Mouse (Mus musculus) forebrain, embryonic 16.5 days (tissue): ENCODE results near the gene Kctd18. TPM values are rescaled to one million over a fixed set of nuclear protein-coding genes. Genes with fewer than 3 reads are reported as not detected.

Experiments
- ATAC-seq: fragments of 200-750 bp; cut with Nextera tagmentation; 2 replicates; pipeline ENCODE4 v1.8.0; 2017; ENCODE audit warnings: mild to moderate bottlenecking, moderate library complexity
- H3K27ac ChIP-seq: fragments of 300-500 bp; sonication (generic); 2 replicates; pipeline ENCODE4 v1.5.1; 2014; ENCODE audit warnings: low read length, control low read depth
- H3K27me3 ChIP-seq: fragments of 300-500 bp; sonication (generic); replicated peaks from 2 replicates; pipeline ENCODE4 v1.6.1; 2014; ENCODE audit warnings: low read length; ENCODE audit not compliant: control insufficient read depth, insufficient read depth
- H3K36me3 ChIP-seq: fragments of 300-500 bp; sonication (generic); 2 replicates; pipeline ENCODE4 v1.6.1; 2014; ENCODE audit not compliant: control insufficient read depth, insufficient read depth
- H3K4me1 ChIP-seq: fragments of 300-500 bp; sonication (generic); replicated peaks from 2 replicates; pipeline ENCODE4 v1.6.1; 2014; ENCODE audit warnings: low read length; ENCODE audit not compliant: control insufficient read depth, insufficient read depth
- H3K4me2 ChIP-seq: fragments of 300-500 bp; sonication (generic); 2 replicates; pipeline ENCODE4 v1.6.1; 2014; ENCODE audit warnings: mild to moderate bottlenecking, low read length, control low read depth
- H3K4me3 ChIP-seq: fragments of 300-500 bp; sonication (generic); replicated peaks from 2 replicates; pipeline ENCODE4 v1.5.1; 2014; ENCODE audit warnings: mild to moderate bottlenecking, low read length, control low read depth
- H3K9ac ChIP-seq: fragments of 300-500 bp; sonication (generic); replicated peaks from 2 replicates; pipeline ENCODE4 v1.6.1; 2014; ENCODE audit warnings: low read depth, low read length, control low read depth
- H3K9me3 ChIP-seq: fragments of 300-500 bp; sonication (generic); 2 replicates; pipeline ENCODE4 v1.6.1; 2016; ENCODE audit warnings: low read length; ENCODE audit not compliant: control insufficient read depth
- WGBS: fragments of 180-500 bp; shearing (Covaris S2); extraction: QIAGEN DNeasy Blood & Tissue Kit; methylation state at CpG from one replicate; pipeline ENCODE4 v1.1.7; 2014; 5-methylcytosine and 5-hydroxymethylcytosine counted together
- polyA plus RNA-seq: library from polyadenylated mRNA; unstranded; fragments of >200 nt; fragmentation: Nextera tagmentation; extraction: Ambion mirVana; gene quantifications from 2 replicates; pipeline ENCODE4 v1.2.1, GENCODE M21; 2015

Gene Kctd18
- polyA plus RNA-seq, 1 experiment from 2014 or later, result 31.5 TPM

DNA sequence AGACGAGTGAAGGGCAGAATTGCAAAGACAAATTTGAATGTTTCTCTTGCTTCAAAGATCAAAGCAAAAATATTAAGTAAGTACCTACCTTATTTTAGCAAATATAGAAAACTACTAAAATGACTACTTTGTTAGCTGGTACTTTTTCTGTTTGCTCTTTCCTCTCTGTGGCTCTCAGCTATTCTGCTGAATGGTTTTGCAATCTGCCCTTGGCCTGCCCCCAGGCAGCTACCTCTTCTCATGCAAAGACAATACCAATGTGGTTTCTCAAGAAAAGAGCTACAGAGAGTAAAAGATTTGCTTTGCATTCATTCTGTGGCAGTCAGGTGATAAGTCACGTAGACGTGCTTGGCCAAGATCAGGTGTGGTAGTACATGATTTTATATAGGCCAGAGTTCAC lies 20.6 kb downstream of the Kctd18 start:
- Histone ChIP-seq H3K36me3 (no peaks in the 10 kb centered on the region), H3K4me3 (no peak overlapping the region), H3K4me2 (no peak overlapping the region), H3K27ac (no peak overlapping the region), H3K27me3 (no peaks in the 10 kb centered on the region), H3K9me3 (no peaks in the 10 kb centered on the region), H3K9ac (no peak overlapping the region), H3K4me1 (peaks cover 14% of the 10 kb centered on the region)
- 69% methylated on average over 3 of the region's 3 CpGs for WGBS
- ATAC-seq, result no peak

- no peak; the same call in 1 of the 2 replicates for ATAC-seq
- WGBS, result 0% methylated on average over 29 of the region's 29 CpGs
Measured at GRCm38 (mm10) chr1:57996133-57996615, 22.6 kb downstream of the Kctd18 start.

GRCm38 (mm10) chr1:57995432-57996132 lies 23.2 kb downstream of the Kctd18 start, which contains the start of gene Sgo2a:
Gene Sgo2a, plus strand, starts transcription at chr1:57995971.
- WGBS, result 7% methylated on average over 30 of the region's 30 CpGs
- peak within 1 kb of the TSS; percentile 89 for H3K4me2 ChIP-seq
- no peaks in the 10 kb centered on the region for H3K36me3 ChIP-seq
- H3K4me1 ChIP-seq, result peaks cover 14% of the 10 kb centered on the region
- ATAC-seq, result peak; percentile 100
- H3K9me3 ChIP-seq, result no peaks in the 10 kb centered on the region
- H3K27ac ChIP-seq, result peak within 1 kb of the TSS; percentile 96
- peak within 1 kb of the TSS; percentile 79 for H3K9ac ChIP-seq
- peak within 1 kb of the TSS; percentile 98 for H3K4me3 ChIP-seq
- no peaks in the 10 kb centered on the region for H3K27me3 ChIP-seq

More at GRCm38 (mm10) chr1:57996133-57996615, 22.6 kb downstream of the Kctd18 start:
- Histone ChIP-seq H3K4me1 (peaks cover 14% of the 10 kb centered on the region), H3K27me3 (no peaks in the 10 kb centered on the region), H3K4me3 (peak overlapping the region; percentile 98), H3K4me2 (peak overlapping the region; percentile 89), H3K9me3 (no peaks in the 10 kb centered on the region), H3K9ac (peak overlapping the region; percentile 66), H3K36me3 (no peaks in the 10 kb centered on the region), H3K27ac (peak overlapping the region; percentile 50)

DNA sequence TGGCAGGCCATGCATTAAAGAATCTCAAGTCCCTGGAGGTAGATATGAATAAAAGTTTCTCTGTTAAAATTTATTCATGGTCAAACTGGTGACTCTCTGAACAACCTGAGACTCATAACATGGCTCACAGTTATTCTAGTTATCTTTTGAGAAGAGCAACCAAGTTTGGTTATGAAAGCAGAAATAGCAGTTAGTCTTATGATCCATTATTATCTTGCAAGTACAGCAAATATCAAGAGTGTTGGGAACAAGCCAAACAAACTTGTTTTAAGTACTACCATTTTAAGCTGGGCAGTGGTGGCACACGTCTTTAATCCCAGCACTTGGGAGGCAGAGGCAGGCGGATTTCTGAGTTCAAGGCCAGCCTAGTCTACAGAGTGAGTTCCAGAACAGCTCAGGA lies 27.5 kb downstream of the Kctd18 start:
- 91% methylated on average over 2 of the region's 2 CpGs for WGBS
- Histone ChIP-seq H3K4me3 (no peak overlapping the region), H3K4me2 (no peak overlapping the region), H3K27ac (no peak overlapping the region), H3K36me3 (no peaks in the 10 kb centered on the region), H3K9ac (no peak overlapping the region), H3K9me3 (no peaks in the 10 kb centered on the region), H3K27me3 (no peaks in the 10 kb centered on the region), H3K4me1 (peaks cover 2% of the 10 kb centered on the region)
- no peak for ATAC-seq

DNA sequence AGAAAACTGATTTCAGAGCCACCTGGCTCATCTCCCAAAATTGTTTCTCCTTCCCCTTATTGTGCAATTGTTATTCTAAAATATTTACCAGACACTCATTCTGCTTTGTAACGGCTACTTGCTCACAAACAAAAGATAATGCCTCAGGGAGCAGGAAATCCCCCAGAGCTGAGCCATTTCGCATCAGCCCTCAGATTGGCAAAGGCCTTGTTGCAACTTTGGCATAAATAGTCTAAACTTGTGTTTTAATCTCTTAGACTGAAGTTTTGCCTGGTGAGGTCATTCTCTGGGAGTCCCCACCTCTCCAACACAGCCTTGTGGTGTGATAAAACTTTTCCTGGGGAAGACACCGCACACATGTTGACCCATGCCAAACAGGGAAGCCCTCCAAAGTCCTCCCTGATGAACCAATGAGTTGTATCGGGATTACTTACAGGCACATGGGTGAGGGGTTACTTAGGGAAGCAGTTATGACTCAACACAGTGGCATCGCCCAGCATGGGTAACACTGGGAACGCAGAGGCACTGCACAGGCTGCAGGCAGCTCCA lies 29.6 kb downstream of the Kctd18 start:
- H3K27ac ChIP-seq, result no peak overlapping the region
- no peaks in the 10 kb centered on the region for H3K9me3 ChIP-seq
- WGBS, result 39% methylated on average over 6 of the region's 6 CpGs

DNA sequence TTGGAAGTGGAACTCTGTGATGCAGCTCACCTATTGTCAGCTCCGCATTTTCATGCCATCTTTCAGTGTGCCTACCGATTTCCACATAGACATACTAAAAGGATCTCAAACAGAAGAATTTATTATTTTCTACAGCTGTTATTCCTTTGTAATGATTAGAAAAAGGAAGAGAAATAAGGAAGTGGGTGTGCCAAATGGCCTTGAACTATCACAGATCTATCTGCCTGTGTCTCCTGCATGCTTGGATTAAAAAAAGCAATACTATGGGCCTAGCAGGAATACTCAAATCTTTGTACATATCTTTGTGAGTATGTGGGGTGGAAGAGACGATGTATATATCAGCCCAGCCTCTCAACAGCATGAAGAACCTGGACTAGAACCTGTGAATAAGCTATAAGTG lies 41.9 kb downstream of the Kctd18 start:
- Histone ChIP-seq H3K9me3 (no peaks in the 10 kb centered on the region), H3K4me2 (no peak overlapping the region), H3K4me3 (no peak overlapping the region), H3K9ac (no peak overlapping the region), H3K36me3 (no peaks in the 10 kb centered on the region), H3K27ac (no peak overlapping the region), H3K27me3 (no peaks in the 10 kb centered on the region), H3K4me1 (no peaks in the 10 kb centered on the region)
- WGBS, result 95% methylated on average over 3 of the region's 3 CpGs
- ATAC-seq, result no peak

More for the DNA sequence above, 29.6 kb downstream of the Kctd18 start:
- no peak overlapping the region for H3K4me2 ChIP-seq
- no peak overlapping the region for H3K9ac ChIP-seq
- H3K27me3 ChIP-seq, result no peaks in the 10 kb centered on the region
- ATAC-seq, result no peak
- H3K36me3 ChIP-seq, result no peaks in the 10 kb centered on the region
- no peak overlapping the region for H3K4me3 ChIP-seq
- H3K4me1 ChIP-seq, result no peaks in the 10 kb centered on the region

GRCm38 (mm10) chr1:57971588-57971987 lies 47.2 kb downstream of the Kctd18 start:
- Histone ChIP-seq H3K4me2 (no peak overlapping the region), H3K9ac (no peak overlapping the region), H3K9me3 (no peaks in the 10 kb centered on the region), H3K27ac (no peak overlapping the region), H3K4me3 (no peak overlapping the region), H3K27me3 (no peaks in the 10 kb centered on the region), H3K4me1 (peaks cover 7% of the 10 kb centered on the region), H3K36me3 (no peaks in the 10 kb centered on the region)
- ATAC-seq, result no peak
- WGBS, result 86% methylated on average over 2 of the region's 2 CpGs

DNA sequence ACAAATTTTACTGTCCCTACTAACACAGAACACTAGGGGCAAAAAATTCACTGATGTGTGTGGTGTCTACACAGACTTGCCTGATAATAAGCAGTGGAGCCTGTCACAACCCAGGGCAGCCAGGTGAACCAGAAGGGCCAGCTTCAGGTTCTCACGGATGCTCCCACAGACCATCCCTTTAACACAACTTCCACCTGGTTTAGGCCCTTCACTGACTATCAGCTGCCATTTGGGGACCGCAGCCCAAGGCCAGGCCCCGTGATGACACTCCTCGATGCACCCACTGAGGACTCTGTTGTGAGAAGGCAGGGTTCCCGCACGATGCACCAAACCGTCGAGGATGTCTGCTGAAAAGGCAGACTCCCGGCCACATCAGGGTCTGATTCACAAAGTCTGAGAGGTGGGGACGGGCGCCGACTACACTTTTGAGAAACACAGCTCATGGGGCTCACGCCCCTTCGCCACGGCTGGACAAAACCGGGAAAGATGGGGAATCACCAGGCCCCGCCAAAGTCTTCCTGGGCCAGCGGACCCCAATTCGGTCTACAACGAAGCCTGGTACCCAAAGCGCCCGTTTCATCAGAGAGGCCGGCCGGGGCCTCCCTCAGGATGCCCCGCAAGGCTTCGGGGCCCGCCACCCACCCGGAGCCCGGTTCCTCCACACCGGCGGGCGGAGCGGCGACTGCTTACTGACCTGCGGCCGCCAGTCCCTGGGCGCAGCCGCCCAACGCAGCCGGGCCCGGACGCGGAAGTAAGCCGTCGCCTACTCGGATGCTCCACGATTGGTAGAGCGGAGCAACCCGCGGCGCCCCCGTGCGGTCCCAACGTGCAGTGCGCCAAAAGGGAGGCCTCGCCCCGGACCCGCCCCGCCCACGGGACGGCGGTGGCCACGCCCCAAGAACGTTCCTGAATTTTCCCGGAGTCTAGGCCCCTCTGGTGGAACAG lies 49.2 kb downstream of the Kctd18 start:
- Histone ChIP-seq H3K4me2 (peak overlapping the region; percentile 69), H3K4me3 (peak overlapping the region; percentile 93), H3K9ac (peak overlapping the region; percentile 97), H3K36me3 (peaks cover 3% of the 10 kb centered on the region; the same call in 1 of the 2 replicates), H3K27ac (peak overlapping the region; percentile 76), H3K9me3 (no peaks in the 10 kb centered on the region), H3K4me1 (peaks cover 7% of the 10 kb centered on the region), H3K27me3 (no peaks in the 10 kb centered on the region)
- WGBS, result under 1% methylated on average over 65 of the region's 65 CpGs
- peak; percentile 98 for ATAC-seq

- peaks cover 4% of the 10 kb centered on the region; the same call in 1 of the 2 replicates for H3K36me3 ChIP-seq
- no peak overlapping the region for H3K27ac ChIP-seq
- no peak overlapping the region for H3K4me2 ChIP-seq
- no peaks in the 10 kb centered on the region for H3K4me1 ChIP-seq
- WGBS, result 94% methylated on average over 1 of the region's 1 CpGs
- no peaks in the 10 kb centered on the region for H3K9me3 ChIP-seq
- H3K9ac ChIP-seq, result no peak overlapping the region
- H3K4me3 ChIP-seq, result no peak overlapping the region
- no peak for ATAC-seq
- no peaks in the 10 kb centered on the region for H3K27me3 ChIP-seq
Measured at GRCm38 (mm10) chr1:57955774-57956173, 63.0 kb downstream of the Kctd18 start.
